Mouse (Mus musculus) ZHBTc4 (cell line): ENCODE data around the gene Tmub2.

Experiments
- DNase-seq: peaks from one replicate; pipeline ENCODE4 v3.0.0-alpha.2; 2011; ENCODE audit warnings: low read depth, low spot score

Tmub2 gene

DNA sequence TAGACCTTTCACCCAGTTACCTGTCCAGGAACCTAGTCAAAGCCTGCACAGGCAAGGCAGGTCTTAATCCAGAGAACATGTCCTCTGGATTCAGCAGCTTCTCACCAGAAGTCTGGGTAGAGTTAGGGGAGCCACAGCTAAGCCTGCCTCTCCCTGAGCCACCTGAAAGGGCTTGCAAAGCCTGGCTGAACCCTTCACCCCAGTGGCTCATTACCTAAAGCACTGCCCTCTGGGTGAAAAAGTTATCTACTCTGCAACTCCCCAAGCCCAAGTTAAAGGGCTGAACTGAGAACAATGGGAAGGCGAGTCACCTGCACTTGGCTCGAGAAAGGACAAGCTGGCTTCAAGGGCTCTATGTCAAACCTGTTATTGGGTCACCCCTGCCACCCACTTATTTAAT, 19.4 kb downstream of the Tmub2 start:
- DNase-seq: peak; percentile 56

DNA sequence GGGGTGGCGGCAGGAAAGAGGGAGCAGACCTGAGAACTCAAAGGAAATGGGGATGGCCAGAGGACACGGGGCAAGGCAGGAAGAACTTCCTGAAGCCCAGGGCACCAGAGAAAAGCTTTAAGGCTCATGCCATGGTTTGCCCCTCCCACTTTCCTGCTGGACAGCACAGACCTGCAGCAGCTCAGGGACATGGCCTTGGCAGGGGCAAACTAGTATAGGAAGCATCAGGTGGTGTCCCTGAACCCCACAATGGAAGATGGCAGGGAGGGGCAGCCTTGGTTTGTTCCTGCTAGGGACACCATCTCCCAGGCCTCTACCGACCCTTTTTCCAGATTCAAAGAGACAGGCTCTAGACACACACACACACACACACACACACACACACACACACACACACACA, 20.6 kb downstream of the Tmub2 start:
- DNase-seq: no peak

DNA sequence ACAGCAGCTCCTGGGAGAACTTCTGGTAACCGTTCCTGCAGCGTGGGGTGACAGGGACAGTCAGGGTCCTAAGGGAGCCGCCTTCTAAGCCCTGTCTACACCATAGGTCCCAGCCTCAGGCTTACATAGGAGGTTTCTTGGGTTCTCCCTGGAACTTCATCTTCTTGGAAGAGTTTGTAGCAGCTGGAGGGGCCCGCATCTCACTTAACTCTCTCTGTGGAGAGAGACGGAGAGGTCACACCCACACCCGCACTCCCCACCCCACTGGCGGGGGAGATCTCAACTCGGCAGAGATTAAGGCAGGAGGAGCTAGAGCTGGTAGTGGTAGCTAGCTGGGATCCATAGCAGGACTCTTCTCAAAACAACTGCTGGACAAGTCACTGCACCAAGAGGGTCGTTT, 23.4 kb downstream of the Tmub2 start:
- DNase-seq: no peak

DNA sequence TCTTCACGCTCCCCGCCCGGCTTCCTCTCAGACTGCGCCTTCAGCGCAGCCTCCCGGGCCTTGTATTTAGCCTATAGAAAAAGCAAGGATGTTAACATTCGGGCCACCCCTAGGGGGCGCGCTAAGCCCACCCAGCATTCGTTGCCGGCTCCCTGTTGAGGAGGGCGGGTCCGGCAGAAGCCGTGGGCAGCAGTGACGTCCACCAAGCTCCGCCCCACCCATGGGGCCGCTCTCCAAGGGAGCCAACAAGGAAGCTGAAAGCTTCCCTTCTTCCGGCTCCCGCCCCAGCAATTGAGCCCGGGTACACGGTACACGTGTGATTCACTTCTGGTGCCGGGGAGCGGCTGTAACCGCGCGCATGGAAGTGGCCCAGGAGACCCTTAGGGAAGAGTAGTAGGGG, 24.2 kb downstream of the Tmub2 start:
- peak; percentile 96 for DNase-seq

DNA sequence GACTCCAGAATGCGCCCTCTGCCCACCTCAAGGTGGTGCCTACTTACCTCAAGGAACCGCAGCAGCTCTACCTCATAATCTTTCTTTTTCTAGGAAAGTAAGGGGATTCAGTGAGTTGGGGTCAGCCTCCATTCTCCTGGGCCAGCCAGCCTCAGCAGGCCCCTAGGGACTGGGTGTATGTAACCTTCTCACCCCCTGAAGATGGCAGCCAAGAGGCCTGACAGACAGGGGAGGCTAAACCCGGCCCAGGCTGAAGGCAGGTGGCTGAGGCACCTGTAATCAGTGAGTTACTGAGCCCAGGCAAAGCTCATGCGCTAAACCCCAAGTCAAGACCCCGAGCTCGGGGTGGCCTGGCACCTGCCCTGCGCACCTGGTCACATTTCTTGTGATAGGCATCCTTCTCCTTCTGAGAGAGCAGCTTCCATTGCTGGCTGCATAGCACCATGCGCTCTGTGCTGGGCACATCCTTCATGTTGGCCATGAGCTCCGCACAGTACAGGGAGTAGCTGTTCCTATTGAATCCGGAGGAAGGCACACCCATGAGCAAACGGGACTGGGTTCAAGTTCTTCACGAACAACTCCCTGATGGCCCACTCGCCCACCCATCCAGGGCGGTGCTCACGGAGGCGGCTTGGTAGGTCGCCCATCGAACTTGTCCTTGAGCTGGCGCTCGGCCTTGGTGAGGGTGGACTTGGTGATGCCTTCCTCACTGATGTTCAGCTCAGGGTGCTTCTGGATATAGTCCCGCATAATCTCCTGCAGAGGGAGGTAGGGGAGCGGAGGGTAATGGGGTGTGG, 25.3 kb downstream of the Tmub2 start:
- no peak for DNase-seq

DNA sequence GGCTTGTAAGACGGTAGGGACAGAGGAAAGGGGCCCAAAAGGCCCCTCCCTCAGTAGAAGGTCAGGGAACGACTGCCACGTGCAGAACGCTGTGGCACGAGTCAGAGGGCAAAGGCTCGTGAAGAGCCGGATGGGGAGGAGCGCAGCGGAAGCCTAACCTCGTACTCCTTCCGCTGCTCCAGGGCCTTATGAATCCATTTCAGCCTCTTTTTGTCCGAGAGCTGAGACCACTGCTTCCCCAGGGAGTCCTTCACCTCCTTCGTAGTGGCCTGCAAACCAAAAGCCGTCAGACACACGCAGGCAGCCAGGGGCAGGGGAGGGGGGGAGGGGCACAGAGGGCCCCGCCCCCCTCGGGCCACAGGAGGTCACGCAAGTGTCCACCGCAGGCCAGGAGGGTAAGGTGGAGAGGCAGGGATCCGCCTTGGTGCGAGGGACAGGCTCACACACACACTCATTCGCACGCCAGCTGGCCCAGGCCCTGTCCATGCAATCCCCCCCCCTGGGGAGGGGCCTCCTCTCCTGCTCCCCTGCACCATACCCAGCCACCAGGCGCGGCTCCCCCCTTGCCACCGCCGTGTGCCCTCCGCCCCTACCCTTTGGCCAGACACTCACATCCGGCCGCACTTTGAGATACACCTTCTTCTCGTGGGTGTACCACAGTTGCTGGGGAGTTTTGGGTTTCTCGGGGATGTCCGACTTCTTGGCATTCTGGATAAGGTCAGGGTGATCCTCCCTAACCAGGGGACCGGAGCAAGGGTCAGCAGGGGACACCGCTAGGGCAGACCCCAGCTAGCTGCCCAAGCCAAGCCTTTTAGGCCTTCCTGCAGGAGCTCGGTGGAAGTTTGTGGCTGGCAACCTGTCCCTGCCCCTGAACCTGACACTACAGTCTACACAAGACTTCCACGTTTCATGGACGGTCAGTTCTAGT, 26.3 kb downstream of the Tmub2 start:
- peak; percentile 62 for DNase-seq

DNA sequence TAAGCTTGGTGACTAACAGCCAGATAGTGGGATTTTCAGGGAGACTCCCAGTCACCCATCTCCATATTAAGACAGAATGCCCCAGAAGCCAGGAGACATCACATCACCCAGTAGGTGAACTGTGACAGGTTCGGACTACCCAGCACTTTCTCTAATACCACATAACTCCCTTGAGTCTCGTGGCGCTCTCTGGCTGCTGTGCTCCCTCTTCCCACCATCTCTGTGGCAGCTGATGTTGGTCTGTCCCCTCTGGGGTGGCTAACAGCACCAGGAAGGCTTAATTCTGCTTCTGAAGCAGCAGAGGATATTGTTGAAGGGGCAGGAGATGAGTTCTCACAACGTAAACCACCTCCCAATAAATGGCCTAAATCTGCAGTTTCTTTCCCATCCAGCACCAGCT, 27.2 kb downstream of the Tmub2 start:
- no peak for DNase-seq

DNA sequence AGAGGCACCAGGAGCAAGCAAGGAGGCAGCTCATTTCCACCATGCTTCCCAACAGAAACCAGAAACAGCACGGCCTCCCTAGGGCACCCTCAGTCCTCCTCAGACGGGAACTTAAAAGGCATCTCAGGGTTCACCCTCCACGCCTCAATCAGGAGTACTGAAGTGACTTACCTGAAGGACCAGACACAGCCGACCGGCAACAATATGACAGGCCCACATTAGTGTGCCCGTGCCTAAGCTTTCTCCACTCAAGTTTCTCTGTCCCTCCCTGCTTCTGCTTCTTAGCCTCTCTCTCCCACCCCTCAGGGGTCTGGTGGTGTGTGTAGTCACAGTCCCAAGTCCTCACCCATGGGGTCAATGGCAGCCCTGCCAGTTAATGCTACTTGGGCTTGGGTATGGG, 27.9 kb downstream of the Tmub2 start:
- DNase-seq: no peak

DNA sequence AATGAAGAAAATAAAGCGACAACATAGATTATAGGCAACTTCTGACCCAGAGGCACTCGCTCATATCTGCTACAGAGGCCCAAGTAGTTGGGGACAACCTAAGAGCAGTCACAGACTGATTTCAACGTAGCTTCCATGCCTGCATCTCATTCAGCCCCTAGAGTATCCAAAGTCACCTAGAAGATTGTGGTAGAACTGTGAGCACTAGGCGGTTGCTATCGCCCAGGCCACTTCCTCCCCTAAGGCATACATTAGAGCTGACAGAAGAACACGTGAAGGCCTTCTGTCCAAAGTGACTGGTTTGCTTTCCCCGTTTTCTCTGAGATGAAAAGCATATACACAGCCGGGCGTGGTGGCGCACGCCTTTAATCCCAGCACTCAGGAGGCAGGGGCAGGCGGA, 29.6 kb downstream of the Tmub2 start:
- DNase-seq: no peak

DNA sequence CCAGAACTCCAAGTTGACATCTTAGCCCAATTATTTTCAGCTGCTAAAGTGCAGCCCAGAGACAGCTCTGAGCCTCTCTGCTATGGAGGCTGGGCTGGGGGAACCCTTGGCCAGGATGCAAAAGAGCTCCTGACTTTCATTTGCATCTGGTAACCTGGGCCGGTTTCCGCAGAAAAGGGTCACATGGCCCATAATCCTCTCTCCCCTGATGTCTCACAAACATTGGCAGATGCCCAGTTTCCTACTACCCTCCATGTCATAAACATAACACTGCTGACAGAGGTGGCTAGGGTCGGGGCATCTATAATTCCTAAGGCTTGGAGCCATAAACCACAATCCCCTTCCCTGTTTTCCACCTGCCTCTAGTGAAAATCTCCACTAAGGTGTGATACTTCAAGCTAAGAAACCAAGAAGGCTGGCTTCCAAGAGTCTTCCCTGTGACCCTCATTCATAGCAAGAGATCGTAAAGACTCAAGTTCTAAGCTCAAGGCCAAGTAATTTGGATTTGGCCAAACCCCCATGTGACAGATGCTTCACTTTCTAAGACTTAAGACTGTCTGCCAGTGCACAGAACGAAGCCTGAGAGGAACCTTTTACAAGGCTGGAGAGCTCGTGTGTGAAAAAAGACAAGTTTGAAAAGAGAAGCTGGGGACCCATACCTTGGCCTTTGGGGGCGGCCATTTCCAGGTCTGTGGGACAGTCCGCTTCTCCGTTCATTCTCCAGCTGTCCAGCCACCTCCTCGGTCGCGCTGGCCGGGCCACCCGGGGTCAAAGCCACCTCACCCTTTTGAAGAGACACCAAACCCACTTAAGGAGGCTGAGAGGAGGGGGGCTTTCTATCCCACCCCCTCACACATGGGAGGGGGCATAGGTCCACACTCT, 31.2 kb downstream of the Tmub2 start:
- DNase-seq: no peak

DNA sequence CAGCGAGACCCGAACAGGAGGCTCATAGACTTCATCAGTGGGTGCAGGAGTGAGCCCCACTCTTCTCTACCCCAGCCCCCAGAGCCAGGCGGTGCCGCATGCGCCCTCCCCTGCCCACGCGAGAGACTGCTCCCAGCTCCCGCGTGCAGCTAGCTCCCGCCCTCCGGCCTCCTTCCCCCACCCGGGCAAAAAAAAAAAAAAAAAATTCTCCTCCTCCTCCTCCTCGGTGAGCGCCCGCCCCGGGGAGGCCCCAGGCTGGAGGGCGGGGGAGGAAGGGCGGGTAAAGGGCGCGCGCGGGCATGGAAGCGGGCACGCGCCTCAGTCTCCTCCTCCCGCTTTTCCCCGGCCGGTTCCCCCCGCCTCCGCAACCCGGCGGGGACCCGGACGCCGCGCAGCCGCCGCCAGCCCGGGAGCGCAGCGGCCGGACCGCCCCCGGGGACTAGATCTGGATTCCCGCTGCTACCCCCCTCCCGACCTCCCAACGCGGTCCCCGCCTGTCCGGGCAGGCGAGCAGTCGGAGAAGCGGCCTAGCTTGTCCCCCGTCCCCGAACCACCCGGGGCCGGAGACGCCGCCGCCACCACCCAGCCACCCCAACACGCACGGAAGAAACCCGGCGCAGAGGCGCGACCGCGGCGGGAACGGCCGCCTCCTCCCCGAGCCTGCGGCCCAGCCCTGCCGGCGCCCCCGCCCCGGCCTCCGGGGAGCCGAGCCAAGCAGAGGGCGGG, 32.0 kb downstream of the Tmub2 start:
- peak; percentile 94 for DNase-seq

DNA sequence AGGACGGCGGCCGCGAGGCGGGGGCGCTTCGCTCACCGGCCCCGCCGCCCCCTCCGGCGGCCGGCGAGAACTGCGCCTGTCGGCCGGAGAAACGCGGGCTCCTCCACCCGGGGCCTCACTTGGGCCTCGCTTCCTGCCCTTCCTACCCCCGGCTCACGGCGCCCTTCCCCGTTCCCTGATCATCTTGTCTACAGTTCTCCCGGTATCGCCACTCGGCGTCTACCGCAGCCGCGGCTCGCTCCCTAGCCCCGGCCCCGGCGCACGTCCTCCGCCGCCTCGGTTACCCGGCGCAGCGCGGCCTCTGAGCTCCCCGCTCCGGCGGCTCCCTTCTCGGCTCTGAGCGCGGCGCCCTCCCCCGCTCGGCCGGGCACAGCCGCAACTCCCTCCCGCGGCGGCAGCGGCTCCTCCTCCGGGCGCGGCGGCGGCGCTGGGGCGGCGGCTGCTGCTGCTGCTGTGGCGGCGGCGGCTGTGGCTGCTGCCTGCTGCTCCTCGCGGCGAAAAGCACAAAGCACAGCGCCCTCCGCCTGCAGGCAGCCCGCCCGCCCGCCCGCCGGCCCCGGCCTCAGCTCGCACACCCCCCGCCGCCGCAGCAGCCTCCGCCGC, 32.7 kb downstream of the Tmub2 start:
- DNase-seq: peak; percentile 74

DNA sequence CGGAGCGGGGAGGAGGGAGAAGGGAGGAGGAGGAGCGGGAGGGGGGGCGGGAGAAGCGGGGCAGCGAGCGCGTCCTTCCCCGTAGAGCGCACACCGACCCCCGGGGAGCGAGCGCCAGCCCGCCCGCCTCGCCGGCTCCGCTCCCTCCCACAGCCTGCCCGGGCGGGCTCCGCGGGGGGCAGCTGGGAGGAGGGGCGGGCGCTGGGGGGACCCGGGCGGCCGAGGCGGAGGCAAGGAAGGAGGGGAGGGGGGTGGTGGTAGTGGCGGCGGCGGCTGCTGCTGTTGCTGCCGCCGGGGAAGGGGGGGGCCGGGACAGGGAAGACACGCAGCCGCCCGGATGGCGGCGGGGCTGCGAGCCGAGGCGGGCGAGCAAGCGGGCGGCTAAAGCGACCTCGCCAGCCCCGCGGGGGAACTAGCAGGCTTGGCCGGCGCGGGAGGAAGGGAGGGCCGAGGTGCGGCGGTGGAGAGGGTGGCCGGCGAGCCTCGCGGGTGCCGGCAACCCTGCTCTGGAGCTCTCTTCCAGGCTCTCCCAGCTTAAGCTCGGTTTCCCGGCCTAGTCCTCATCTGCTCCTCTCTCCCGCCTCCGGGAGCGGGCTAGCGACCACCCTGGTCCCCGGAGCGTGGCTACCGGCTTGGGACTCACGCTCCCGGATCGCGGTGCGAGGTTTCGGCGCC, 33.3 kb downstream of the Tmub2 start:
- DNase-seq: peak; percentile 74

DNA sequence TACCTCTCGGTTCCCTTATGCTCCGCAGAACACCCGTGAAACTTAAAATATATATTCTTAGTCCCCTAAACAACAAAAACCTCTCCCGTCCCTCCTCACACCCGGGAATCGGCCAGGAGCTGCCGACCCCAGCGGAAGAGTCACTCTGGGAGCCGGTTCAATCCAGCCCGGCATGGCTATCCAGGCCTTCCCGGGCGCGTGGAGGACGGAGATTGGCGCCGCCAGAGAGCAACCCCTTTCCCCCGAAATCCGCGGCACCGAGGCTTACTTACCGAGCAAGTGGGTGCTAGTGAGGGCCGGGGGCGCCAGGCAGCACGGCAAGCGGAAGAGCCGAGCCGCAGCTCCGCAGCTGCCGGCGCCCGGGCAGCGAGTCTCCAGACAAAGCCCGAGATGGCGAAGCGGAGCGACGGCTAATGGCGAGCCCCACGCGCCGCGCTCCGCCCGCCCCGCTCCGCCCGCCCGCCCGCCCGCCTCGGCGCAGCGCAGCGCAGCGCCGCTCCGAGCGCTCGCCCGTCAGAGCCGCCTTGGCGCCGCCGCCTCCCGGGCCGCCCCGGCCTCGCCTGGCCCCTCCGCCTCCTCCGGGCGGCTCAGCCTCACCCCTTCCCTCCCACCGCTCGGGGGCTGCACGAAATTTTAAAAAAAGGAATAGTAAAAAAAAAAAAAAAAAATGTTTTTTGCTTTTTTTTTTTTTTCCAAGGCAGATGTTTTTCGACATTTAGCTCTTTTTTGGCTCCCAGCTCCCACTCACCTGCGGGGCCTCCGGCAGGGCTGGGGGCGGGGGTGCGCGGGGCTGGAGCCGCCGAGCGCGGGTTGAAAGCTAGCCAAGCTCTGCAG, 34.1 kb downstream of the Tmub2 start:
- peak; percentile 71 for DNase-seq

DNA sequence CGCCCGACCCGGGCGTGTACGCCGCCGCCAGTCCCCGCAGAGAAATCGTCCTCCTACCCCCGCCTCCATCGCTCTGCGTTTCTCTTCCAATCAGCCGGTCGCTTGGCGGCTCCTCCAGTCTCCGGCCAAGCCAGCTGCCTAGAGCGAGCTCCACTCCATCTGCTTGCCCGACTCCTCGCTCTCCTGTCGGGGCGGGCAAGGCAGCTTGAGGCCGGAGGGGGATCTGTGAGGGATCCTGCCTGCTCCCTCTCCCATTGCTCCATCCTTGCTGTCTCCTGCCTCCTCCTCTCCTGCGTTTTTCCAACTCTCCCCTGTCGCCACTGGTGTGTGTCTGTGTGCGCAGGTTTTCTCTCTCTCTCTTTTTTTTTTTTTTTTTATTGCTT, 34.7 kb downstream of the Tmub2 start, which contains the start of gene Ubtf:
Gene Ubtf, minus strand, starts transcription at position 333 of the 383 bp plus-strand sequence.
- peak; percentile 77 for DNase-seq

DNA sequence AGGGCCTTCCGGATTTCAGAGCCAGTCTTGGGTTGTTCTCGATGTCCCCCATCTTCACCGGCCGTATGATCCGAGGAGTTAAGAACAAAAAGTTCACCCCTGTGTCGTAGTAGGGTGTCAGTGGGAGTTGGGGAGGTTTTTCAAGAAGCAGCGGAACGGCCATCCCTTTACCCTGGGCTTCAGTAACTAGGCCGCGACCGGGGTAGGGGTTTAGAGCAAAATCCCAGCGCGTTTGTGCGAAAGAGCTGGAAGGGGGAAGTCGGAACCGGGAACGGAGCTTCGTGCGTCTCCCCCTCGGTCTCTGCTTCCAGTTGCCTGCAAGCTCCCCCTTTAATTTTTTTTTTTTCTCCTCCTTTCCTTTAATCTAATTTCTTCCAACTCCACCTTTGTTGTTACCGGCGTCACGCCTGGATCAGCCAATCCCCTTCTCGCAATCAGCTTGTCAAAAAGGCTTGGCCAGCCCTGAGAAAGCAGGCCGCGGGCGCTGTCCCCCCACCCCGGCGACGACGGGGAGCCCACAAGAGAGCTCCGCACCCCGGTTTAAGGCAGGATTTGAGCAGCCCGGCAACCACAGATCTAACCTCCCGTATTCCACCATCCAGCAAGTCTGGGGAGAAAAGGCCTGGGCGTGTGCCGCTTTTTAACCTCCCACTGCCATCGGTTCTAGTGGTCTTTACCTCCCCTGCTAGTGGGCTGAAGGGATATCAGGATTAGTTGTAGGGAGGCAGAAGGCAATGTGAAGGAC, 35.4 kb downstream of the Tmub2 start:
- no peak for DNase-seq

DNA sequence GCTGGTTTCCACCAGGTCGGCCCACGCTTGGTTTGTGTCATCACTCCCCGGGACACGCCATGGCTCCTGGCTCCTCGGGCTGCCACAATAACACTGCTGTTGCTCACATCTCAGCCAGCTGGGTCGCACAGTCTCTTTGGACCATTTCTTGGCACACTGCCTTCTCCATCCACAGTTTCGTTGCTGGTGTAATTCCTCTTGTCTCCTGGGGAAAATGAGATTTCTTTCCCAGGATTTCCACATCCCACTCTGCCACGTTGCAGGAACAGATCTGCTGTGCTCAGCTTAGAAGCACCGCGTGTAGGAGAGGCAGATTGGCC, 35.9 kb downstream of the Tmub2 start:
- DNase-seq: no peak

DNA sequence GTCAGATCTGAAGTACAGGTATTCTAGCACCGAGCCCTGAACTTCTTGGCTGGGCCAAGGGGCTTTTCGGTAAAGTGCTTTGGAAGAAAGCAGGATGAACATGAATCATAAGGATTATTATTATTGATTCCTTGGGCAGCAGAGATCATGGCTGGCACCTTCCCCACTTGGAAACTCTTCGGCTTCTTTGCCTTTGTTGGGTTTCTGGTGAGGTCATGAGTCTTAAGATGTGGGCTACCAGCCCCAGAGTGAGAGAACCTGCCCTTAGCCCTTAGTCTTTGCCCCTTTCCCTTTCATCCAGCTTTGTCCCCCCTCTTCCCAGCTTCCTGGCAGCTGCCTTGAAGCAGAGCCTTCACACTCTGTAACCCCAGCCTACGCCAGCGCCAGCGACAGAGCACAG, 37.2 kb downstream of the Tmub2 start:
- DNase-seq: no peak

DNA sequence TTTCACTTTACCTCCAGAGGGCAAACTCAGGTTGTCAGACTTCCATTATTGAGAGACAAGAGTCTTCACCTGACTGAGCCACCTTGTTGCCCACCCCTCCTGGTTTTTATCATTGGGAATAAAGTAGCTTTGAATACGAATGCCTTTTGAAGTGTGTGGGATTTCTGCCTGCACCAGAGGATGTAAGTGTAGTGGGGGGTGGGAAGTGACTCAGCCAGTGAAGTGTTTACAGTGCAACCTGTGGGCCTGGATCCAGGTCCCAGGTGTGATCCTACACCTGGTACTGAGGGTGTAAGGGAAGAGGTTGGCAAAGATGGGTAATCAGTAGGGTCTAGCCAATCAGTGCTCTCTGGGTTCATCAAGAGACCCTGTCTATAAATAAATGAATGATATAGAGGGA, 38.8 kb downstream of the Tmub2 start:
- no peak for DNase-seq
